Comparison of ENCODE assay signal across 11 mouse cellular contexts in the genomic region with DNA sequence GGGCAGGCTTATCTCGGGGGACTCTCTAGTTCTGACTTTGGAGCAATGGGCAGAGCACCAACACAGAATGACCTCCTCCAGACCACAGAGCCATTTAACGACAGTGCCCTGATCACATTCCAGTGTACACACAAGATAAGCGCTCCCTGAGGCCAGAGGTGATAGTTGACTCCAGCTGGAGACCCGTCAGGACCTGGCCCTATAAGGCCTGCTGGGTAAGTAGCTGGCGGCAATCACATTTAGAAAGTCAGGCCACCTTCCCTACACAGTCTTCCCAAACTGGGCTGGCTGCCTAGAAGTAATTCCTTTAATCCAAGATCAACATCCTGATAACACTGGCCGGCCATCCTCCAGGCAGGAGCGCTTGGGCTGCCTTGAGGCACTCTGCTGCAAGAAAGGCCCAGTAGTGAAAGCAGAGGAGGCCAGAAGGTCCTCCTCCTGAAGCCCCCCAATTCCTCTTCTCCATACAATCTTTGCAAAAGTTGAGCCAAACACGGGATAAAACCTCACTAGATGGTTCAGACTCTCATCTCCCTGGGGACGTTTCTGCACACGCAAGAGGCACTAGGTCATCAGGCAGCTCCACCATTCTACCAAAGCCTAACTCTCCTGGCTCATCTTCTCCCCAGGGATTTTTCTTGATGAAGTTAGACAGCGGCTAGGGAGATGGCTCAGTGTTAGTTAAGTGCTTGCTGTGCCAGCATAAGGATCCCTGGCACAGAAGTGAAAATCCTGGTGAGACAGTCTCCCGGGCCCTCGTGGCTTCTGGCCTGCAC. TPM values are rescaled to one million over a fixed set of nuclear protein-coding genes. Genes with fewer than 3 reads are reported as not detected.
A peak's percentile ranks its signal among the peaks of the same experiment; 100 is the strongest.
DNase-seq lines count a peak whose midpoint lies in the region; ATAC-seq and TF ChIP-seq lines count a peak whose summit lies in the region.
"Had no signal": no experiment of that assay in that cellular context is flagged by ENCODE, and none has a peak within 500 bp of the region (broad histone marks: within the 10 kb centered on the region; RNA-seq: fewer than 3 reads in every experiment).

No protein-coding gene starts in this region.

- H3K4me3 ChIP-seq in thymus, adult 2 months (ENCODE audit: control insufficient read depth, insufficient read depth, low read length), result no peak overlapping the region
- no peak overlapping the region for H3K4me3 ChIP-seq in heart, embryonic 13.5 days
- no peak overlapping the region for H3K4me3 ChIP-seq in stomach, postnatal 0 days (ENCODE audit: low read depth, low read length)
- H3K4me3 ChIP-seq: neural tube, embryonic 15.5 days had no signal

- DNase-seq in thymus, adult 2 months, result peak; percentile 2
- no peak for DNase-seq in thymus, postnatal 10 days (ENCODE audit: low spot score in 2 of 2)
- peak; percentile 47 to 59 for DNase-seq in kidney, postnatal 4 days
- DNase-seq in stomach, postnatal 0 days (ENCODE audit: low spot score), result no peak
- no peak for DNase-seq in B cell, adult 2 months
- no peak for DNase-seq in adrenal gland, adult 8-10 months
- DNase-seq: cerebellum, postnatal 14 days had no signal

- 88% methylated on average over 13 of the region's 13 CpGs for WGBS in thymus, adult 2 months
- WGBS in heart, embryonic 13.5 days, result 30% methylated on average over 13 of the region's 13 CpGs
- WGBS in stomach, postnatal 0 days, result 37% methylated on average over 13 of the region's 13 CpGs

- peaks cover 46% of the 10 kb centered on the region for H3K4me1 ChIP-seq in thymus, adult 2 months (replicated peaks; ENCODE audit: control insufficient read depth, insufficient read depth, low read length)
- peaks cover 59% of the 10 kb centered on the region for H3K4me1 ChIP-seq in heart, embryonic 13.5 days
- H3K4me1 ChIP-seq in stomach, postnatal 0 days (replicated peaks; ENCODE audit: control insufficient read depth, insufficient read depth), result peaks cover 8% of the 10 kb centered on the region

- peak overlapping the region; percentile 20; the same call in 1 of the 2 replicates for H3K9ac ChIP-seq in heart, embryonic 13.5 days
- no peak overlapping the region for H3K9ac ChIP-seq in stomach, postnatal 0 days (ENCODE audit: low read length)
- H3K9ac ChIP-seq: neural tube, embryonic 15.5 days had no signal

- no peaks in the 10 kb centered on the region for H3K27me3 ChIP-seq in thymus, adult 2 months (ENCODE audit: control insufficient read depth, insufficient read depth, low read length)
- no peaks in the 10 kb centered on the region for H3K27me3 ChIP-seq in heart, embryonic 13.5 days (replicated peaks)
- H3K27me3 ChIP-seq in stomach, postnatal 0 days (ENCODE audit: control insufficient read depth, insufficient read depth, low read length), result no peaks in the 10 kb centered on the region
- H3K27me3 ChIP-seq: neural tube, embryonic 15.5 days; Patski had no signal

- no peak overlapping the region for H3K27ac ChIP-seq in thymus, adult 2 months (ENCODE audit: control insufficient read depth, insufficient read depth, low read length)
- H3K27ac ChIP-seq in heart, embryonic 13.5 days (replicated peaks), result peak overlapping the region; percentile 63
- H3K27ac ChIP-seq in stomach, postnatal 0 days (replicated peaks), result peak overlapping the region; percentile 61
- H3K27ac ChIP-seq: neural tube, embryonic 15.5 days had no signal

- ATAC-seq in heart, embryonic 13.5 days (ENCODE audit: extremely low read depth, insufficient number of reproducible peaks, low FRiP score, low TSS enrichment), result no peak
- no peak for ATAC-seq in stomach, postnatal 0 days (ENCODE audit: low FRiP score, low TSS enrichment)
- ATAC-seq in megakaryocyte, adult 5-6 weeks (ENCODE audit: poor library complexity, severe bottlenecking), result no peak
- ATAC-seq: Patski had no signal

- peak overlapping the region; percentile 21 for H3K4me2 ChIP-seq in heart, embryonic 13.5 days
- H3K4me2 ChIP-seq in stomach, postnatal 0 days (replicated peaks; ENCODE audit: low read depth), result no peak overlapping the region
- H3K4me2 ChIP-seq: neural tube, embryonic 15.5 days had no signal

- no peak for TF ChIP-seq EP300 in stomach, postnatal 0 days (optimal IDR thresholded peaks at IDR 0.05)

- H3K36me3 ChIP-seq in thymus, adult 2 months (ENCODE audit: control insufficient read depth, insufficient read depth, low read length), result no peaks in the 10 kb centered on the region
- H3K36me3 ChIP-seq in heart, embryonic 13.5 days, result 0 out of 2 replicates have a peak, but pooled peaks cover 10% of the 10 kb centered on the region
- no peaks in the 10 kb centered on the region for H3K36me3 ChIP-seq in stomach, postnatal 0 days (ENCODE audit: control insufficient read depth, insufficient read depth, low read length)
- H3K36me3 ChIP-seq: neural tube, embryonic 15.5 days had no signal

- no peaks in the 10 kb centered on the region for H3K9me3 ChIP-seq in heart, embryonic 13.5 days
- no peaks in the 10 kb centered on the region for H3K9me3 ChIP-seq in stomach, postnatal 0 days (ENCODE audit: control insufficient read depth, low read length)
- H3K9me3 ChIP-seq: neural tube, embryonic 15.5 days had no signal

- no peak for TF ChIP-seq CTCF in thymus, adult 2 months (IDR thresholded peaks at IDR 0.05; ENCODE audit: borderline replicate concordance, control insufficient read depth, extremely low read depth, insufficient read depth, low read length, poor library complexity)
- TF ChIP-seq CTCF in stomach, postnatal 0 days (IDR thresholded peaks at IDR 0.05; ENCODE audit: low read depth), result no peak

- TF ChIP-seq POLR2A in thymus, adult 2 months (IDR thresholded peaks at IDR 0.05; ENCODE audit: control insufficient read depth, extremely low read depth, insufficient read depth, low read length, poor library complexity), result no peak

RNA-seq across cellular contexts. Expression of gene Tbc1d2b, which starts 9.8 kb away (rescaled TPM):
- 54.5 and 59.1 TPM in 2 replicates for polyA plus RNA-seq in thymus, adult 2 months (2012; rRNA removed)
- 4.5 and 5.2 TPM in 2 replicates for polyA plus RNA-seq in heart, embryonic 13.5 days (2015; fragmentation: Nextera tagmentation; extraction: Ambion mirVana)
- 6.6 and 7.7 TPM in 2 replicates for polyA plus RNA-seq in stomach, postnatal 0 days (2015; fragmentation: Nextera tagmentation; extraction: Ambion mirVana)
- total RNA-seq in megakaryocyte, adult 5-6 weeks (2015), result 38.7 and 58.8 TPM in 2 replicates
- 42.1 and 44.6 TPM in 2 replicates for total RNA-seq in megakaryocyte, adult 5-6 weeks (2017)
- total RNA-seq in adrenal gland, adult 8-10 months (2022), result 10 to 100 TPM; 28.0 to 49.4 (median 37.7) TPM

Comparison
In these comparisons a context has a peak if more than half of its experiments do, and no peak if none do; other contexts are left out.
1. DNase-seq: peak in thymus, adult 2 months (single experiment) and kidney, postnatal 4 days (2 of 2); none in thymus, postnatal 10 days (0 of 2), stomach, postnatal 0 days (single experiment), B cell, adult 2 months (0 of 2) and adrenal gland, adult 8-10 months (single experiment).